Mouse (Mus musculus) G1E (cell line): ENCODE measurements around the gene Pak2.

ENCODE experiments used
- CTCF ChIP-seq: IDR thresholded peaks from 2 replicates; pipeline ENCODE4 v1.5.1; 2012; ENCODE audit warnings: low read depth, low read length, inconsistent platforms, mixed read lengths
- GATA1 ChIP-seq: IDR thresholded peaks from 2 replicates; pipeline ENCODE4 v1.6.1; 2012; ENCODE audit warnings: borderline replicate concordance, low read length, inconsistent platforms, mixed read lengths
- POLR2AphosphoS5 ChIP-seq: IDR thresholded peaks from 2 replicates; pipeline ENCODE4 v1.6.1; 2012; ENCODE audit warnings: low read depth, low read length, inconsistent platforms; ENCODE audit not compliant: insufficient replicate concordance
- TAL1 ChIP-seq: conservative IDR thresholded peaks from 2 replicates; pipeline ENCODE4 v1.6.1; 2012; ENCODE audit warnings: low read depth, low read length, inconsistent platforms, mixed read lengths

- TF ChIP-seq CTCF: no peak
- TF ChIP-seq POLR2AphosphoS5: no peak
- TF ChIP-seq GATA1: no peak
- no peak for TF ChIP-seq TAL1
Observed at GRCm38 (mm10) chr16:32076406-32076805, 2.7 kb downstream of the Pak2 start.
